Mouse (Mus musculus): ENCODE data around the gene Tmem163.

Gene Tmem163

GRCm38 (mm10) chr1:127500219-127500618, 179.1 kb downstream of the Tmem163 start:
- peak; percentile 50 for DNase-seq (ENCODE audit: low read depth, low spot score)

- no peak for DNase-seq (ENCODE audit: low read depth, low spot score)
These were observed 180.6 kb downstream of the Tmem163 start for GRCm38 (mm10) chr1:127498746-127499145.

- no peak for DNase-seq (ENCODE audit: low read depth, low spot score)
These were observed 182.4 kb downstream of the Tmem163 start for GRCm38 (mm10) chr1:127496737-127497543.

- DNase-seq (ENCODE audit: low read depth, low spot score), result no peak
These were observed 192.2 kb downstream of the Tmem163 start for GRCm38 (mm10) chr1:127487161-127487560.

GRCm38 (mm10) chr1:127484826-127485225, 194.5 kb downstream of the Tmem163 start:
- DNase-seq (ENCODE audit: low read depth, low spot score), result no peak

- DNase-seq (ENCODE audit: low read depth, low spot score), result no peak
These were observed 195.2 kb downstream of the Tmem163 start for GRCm38 (mm10) chr1:127484188-127484587.

- DNase-seq (ENCODE audit: low read depth, low spot score), result no peak
These were observed 196.4 kb downstream of the Tmem163 start for GRCm38 (mm10) chr1:127482911-127483310.

GRCm38 (mm10) chr1:127475756-127476155, 203.6 kb downstream of the Tmem163 start:
- no peak for DNase-seq (ENCODE audit: low read depth, low spot score)

GRCm38 (mm10) chr1:127470175-127470574, 209.2 kb downstream of the Tmem163 start:
- DNase-seq (ENCODE audit: low read depth, low spot score), result no peak

- no peak for DNase-seq (ENCODE audit: low read depth, low spot score)
These were observed 212.1 kb downstream of the Tmem163 start for GRCm38 (mm10) chr1:127467238-127467637.

- DNase-seq (ENCODE audit: low read depth, low spot score), result no peak
These were observed 214.1 kb downstream of the Tmem163 start for GRCm38 (mm10) chr1:127465292-127465691.

GRCm38 (mm10) chr1:127464041-127464440, 215.3 kb downstream of the Tmem163 start:
- DNase-seq (ENCODE audit: low read depth, low spot score), result no peak

- no peak for DNase-seq (ENCODE audit: low read depth, low spot score)
These were observed 218.3 kb downstream of the Tmem163 start for GRCm38 (mm10) chr1:127461017-127461416.

- DNase-seq (ENCODE audit: low read depth, low spot score), result no peak
These were observed 219.8 kb downstream of the Tmem163 start for GRCm38 (mm10) chr1:127459576-127459975.

GRCm38 (mm10) chr1:127459015-127459451, 220.3 kb downstream of the Tmem163 start:
- DNase-seq (ENCODE audit: low read depth, low spot score), result peak; percentile 72

GRCm38 (mm10) chr1:127453397-127453796, 226.0 kb downstream of the Tmem163 start:
- DNase-seq (ENCODE audit: low read depth, low spot score), result no peak

GRCm38 (mm10) chr1:127444836-127445485, 234.4 kb downstream of the Tmem163 start:
- DNase-seq (ENCODE audit: low read depth, low spot score), result no peak

- no peak for DNase-seq (ENCODE audit: low read depth, low spot score)
These were observed 236.2 kb downstream of the Tmem163 start for GRCm38 (mm10) chr1:127442880-127443877.

GRCm38 (mm10) chr1:127441736-127442135, 237.6 kb downstream of the Tmem163 start:
- no peak for DNase-seq (ENCODE audit: low read depth, low spot score)

- no peak for DNase-seq (ENCODE audit: low read depth, low spot score)
These were observed 238.3 kb downstream of the Tmem163 start for GRCm38 (mm10) chr1:127441007-127441406.

- no peak for DNase-seq (ENCODE audit: low read depth, low spot score)
These were observed 239.9 kb downstream of the Tmem163 start for GRCm38 (mm10) chr1:127439452-127439891.

GRCm38 (mm10) chr1:127437091-127437490, 242.3 kb downstream of the Tmem163 start:
- DNase-seq (ENCODE audit: low read depth, low spot score), result no peak
